Mouse (Mus musculus) liver, embryonic 14 days (tissue): ENCODE data around the gene Scgb2b11. TPM values are rescaled to one million over a fixed set of nuclear protein-coding genes. Genes with fewer than 3 reads are reported as not detected.

Source experiments
- polyA plus RNA-seq: library from polyadenylated mRNA; depleted of rRNA; stranded (reverse); fragments of >200 nt; gene quantifications from 2 replicates; pipeline ENCODE4 v1.2.3, GENCODE M21; 2012; rRNA removed

The Scgb2b11 gene
- polyA plus RNA-seq = not detected in 2 replicates

GRCm38 (mm10) chr7:32211045-32211444 is at the start of gene Scgb2b11:
TSS of gene Scgb2b11 (minus strand) at chr7:32211145.

GRCm38 (mm10) chr7:32222540-32222939 is 11.6 kb upstream of the Scgb2b11 start, which contains the start of gene Scgb1b11:
TSS of gene Scgb1b11 (plus strand) at chr7:32222840.

Other genes starting within 250 kb of the Scgb2b11 start
- gene Scgb1b10, start 110.3 kb downstream of the Scgb2b11 start, polyA plus RNA-seq = not detected in 2 replicates
- gene Scgb1b11, start 11.7 kb upstream of the Scgb2b11 start, polyA plus RNA-seq = not detected in 2 replicates
- not detected in 2 replicates for gene Scgb2b12, start 116.1 kb upstream of the Scgb2b11 start, polyA plus RNA-seq
- not detected in 2 replicates for gene Scgb1b12, start 123.0 kb upstream of the Scgb2b11 start, polyA plus RNA-seq
- not detected in 2 replicates for gene Scgb1b29, start 230.4 kb upstream of the Scgb2b11 start, polyA plus RNA-seq